Mouse (Mus musculus) G1E (cell line): ENCODE measurements at regions not wholly inside any gene's neighbourhood (a gene's known extent, or its start where the extent isn't known, plus 50 kb on each side); places are given as distances from the start of the nearest gene placed in this dataset.

ENCODE experiments used
- ATAC-seq: 2 replicates; pipeline ENCODE4 v1.8.0; 2016; ENCODE audit warnings: mild to moderate bottlenecking; ENCODE audit not compliant: insufficient number of reproducible peaks, poor library complexity, low FRiP score, severe bottlenecking; ENCODE audit errors: extremely low read depth
- DNase-seq: peaks from one replicate; pipeline ENCODE4 v3.0.0; 2012; ENCODE audit warnings: low spot score
- H3K27me3 ChIP-seq: 2 replicates; pipeline ENCODE4 v1.6.1; 2012; ENCODE audit warnings: mild to moderate bottlenecking, low read length, inconsistent platforms; ENCODE audit not compliant: insufficient read depth
- H3K36me3 ChIP-seq: replicated peaks from 2 replicates; pipeline ENCODE3; 2012; ENCODE audit warnings: mild to moderate bottlenecking, inconsistent platforms
- H3K4me1 ChIP-seq: 2 replicates; pipeline ENCODE4 v1.6.1; 2012; ENCODE audit warnings: low read depth, low read length, inconsistent platforms, mixed read lengths; ENCODE audit not compliant: insufficient read depth
- H3K4me3 ChIP-seq: 2 replicates; pipeline ENCODE4 v1.5.1; 2012; ENCODE audit warnings: low read depth, mild to moderate bottlenecking, inconsistent platforms, low read length, moderate library complexity, mixed read lengths
- H3K9me3 ChIP-seq: replicated peaks from 2 replicates; pipeline ENCODE4 v1.6.1; 2012; ENCODE audit warnings: inconsistent platforms
- CTCF ChIP-seq: IDR thresholded peaks from 2 replicates; pipeline ENCODE4 v1.5.1; 2012; ENCODE audit warnings: low read depth, low read length, inconsistent platforms, mixed read lengths
- GATA1 ChIP-seq: IDR thresholded peaks from 2 replicates; pipeline ENCODE4 v1.6.1; 2012; ENCODE audit warnings: borderline replicate concordance, low read length, inconsistent platforms, mixed read lengths
- GATA2 ChIP-seq: IDR thresholded peaks from 2 replicates; pipeline ENCODE4 v1.6.1; 2012; ENCODE audit warnings: low read depth, low read length, inconsistent platforms, borderline replicate concordance
- POLR2AphosphoS5 ChIP-seq: IDR thresholded peaks from 2 replicates; pipeline ENCODE4 v1.6.1; 2012; ENCODE audit warnings: low read depth, low read length, inconsistent platforms; ENCODE audit not compliant: insufficient replicate concordance
- TAL1 ChIP-seq: conservative IDR thresholded peaks from 2 replicates; pipeline ENCODE4 v1.6.1; 2012; ENCODE audit warnings: low read depth, low read length, inconsistent platforms, mixed read lengths

DNA sequence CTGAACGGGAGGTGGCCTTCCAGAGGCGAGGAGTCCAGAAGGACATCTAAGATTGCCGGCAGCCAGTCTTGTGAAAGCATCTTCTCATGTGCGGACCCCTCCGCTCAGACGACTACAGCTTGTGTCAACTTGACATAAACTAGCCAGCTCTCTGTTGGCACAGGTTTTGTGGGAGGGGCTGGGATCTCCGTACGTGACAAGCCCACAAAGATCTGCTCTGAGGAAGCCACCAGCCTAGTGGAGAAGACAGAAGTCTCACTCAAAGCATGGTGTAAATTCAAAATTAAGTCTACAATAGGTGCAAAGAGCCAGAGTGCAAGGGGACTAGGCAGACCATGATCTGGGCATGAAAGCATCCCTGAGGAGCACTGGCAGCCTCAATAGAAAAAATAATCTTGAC, 128.4 kb upstream of the Slc38a2 start:
- Histone ChIP-seq H3K4me3 (no peak overlapping the region), H3K27me3 (no peaks in the 10 kb centered on the region), H3K9me3 (peaks cover 68% of the 10 kb centered on the region), H3K36me3 (no peaks in the 10 kb centered on the region), H3K4me1 (no peaks in the 10 kb centered on the region)
- TF ChIP-seq TAL1 (no peak), GATA1 (no peak), CTCF (no peak), POLR2AphosphoS5 (no peak), GATA2 (no peak)
- no peak for DNase-seq
- ATAC-seq = no peak

DNA sequence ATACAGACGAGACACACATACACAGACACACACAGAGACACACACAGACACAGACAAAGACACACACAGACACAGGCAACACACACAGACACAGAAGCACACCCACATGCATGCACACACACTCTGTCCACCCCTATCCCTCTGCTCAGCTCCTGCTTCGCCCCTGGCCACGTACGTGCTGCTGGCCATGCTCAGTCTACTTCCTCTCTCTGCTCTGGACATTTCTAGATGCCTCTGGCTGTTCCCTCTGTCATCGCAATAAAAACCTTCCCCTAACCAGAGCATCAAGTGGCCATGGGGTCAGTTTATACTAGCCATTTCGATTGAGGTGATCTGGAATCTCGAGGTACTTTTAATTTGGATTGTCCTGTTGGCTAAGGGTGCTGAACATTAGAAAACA, 118.9 kb upstream of the Slc38a2 start:
- TF ChIP-seq CTCF (no peak), POLR2AphosphoS5 (no peak), GATA1 (no peak), GATA2 (no peak), TAL1 (no peak)

DNA sequence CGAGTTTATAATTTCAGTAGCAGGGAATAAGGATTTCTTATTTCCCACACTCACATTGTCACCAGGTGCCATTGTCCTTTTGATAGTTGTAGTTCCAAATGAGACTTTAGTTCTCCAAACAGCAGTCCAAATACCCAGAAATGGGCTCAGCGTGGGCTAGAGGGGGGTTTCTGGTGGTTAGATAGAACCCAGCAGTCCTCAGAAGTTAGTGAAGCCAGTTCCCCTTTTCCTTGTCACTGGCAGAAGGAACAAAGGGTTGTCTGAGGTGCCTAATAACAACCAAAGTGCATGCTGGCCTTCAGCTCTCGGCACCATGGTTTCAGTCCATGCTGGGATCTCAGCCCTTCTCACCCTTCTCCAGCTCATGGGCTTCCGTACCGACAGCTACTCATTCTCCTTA, 118.1 kb upstream of the Slc38a2 start:
- TF ChIP-seq GATA1 = no peak
- TF ChIP-seq CTCF = no peak
- TF ChIP-seq GATA2 = no peak
- no peak for TF ChIP-seq TAL1
- TF ChIP-seq POLR2AphosphoS5 = no peak

More for the DNA sequence above, 118.9 kb upstream of the Slc38a2 start:
- no peaks in the 10 kb centered on the region for H3K27me3 ChIP-seq
- DNase-seq (no peak), ATAC-seq (no peak)
- H3K36me3 ChIP-seq = no peaks in the 10 kb centered on the region
- no peaks in the 10 kb centered on the region for H3K4me1 ChIP-seq
- no peak overlapping the region for H3K4me3 ChIP-seq
- peaks cover 21% of the 10 kb centered on the region for H3K9me3 ChIP-seq

DNA sequence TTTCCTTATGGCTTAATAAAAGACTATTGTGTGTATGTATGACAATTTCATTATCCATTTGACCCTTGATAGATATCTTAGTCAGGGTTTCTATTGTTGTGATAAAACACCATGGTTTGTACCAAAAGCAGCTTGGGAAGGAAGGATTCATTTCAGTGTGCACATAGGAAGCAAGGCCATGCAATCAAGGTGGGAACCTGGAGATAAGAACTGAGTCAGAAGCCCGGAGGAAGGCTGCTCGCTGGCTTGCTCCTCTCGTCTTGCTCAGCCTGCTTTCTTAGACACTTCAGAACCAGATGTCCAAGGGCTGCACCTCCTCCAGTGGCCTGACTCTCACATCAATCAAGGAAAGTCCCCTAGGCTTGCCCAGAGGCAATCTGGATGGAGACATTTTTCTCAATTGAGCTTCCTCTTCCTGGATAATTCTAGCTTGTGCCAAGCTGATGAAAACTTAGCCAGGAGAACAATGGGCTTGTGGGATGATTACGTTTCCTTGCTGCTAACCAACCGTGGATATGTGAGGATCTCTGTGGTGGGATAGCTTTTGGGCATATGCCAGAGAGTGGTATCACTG, 117.6 kb upstream of the Slc38a2 start:
- ATAC-seq = no peak
- no peak for TF ChIP-seq GATA1
- no peak for TF ChIP-seq CTCF
- no peak for TF ChIP-seq POLR2AphosphoS5
- TF ChIP-seq TAL1 = no peak
- TF ChIP-seq GATA2 = no peak
- no peaks in the 10 kb centered on the region for H3K36me3 ChIP-seq
- no peak overlapping the region for H3K4me3 ChIP-seq
- no peaks in the 10 kb centered on the region for H3K27me3 ChIP-seq
- no peak for DNase-seq
- no peaks in the 10 kb centered on the region for H3K4me1 ChIP-seq
- peaks cover 21% of the 10 kb centered on the region for H3K9me3 ChIP-seq

More for the DNA sequence above, 118.1 kb upstream of the Slc38a2 start:
- no peaks in the 10 kb centered on the region for H3K36me3 ChIP-seq
- DNase-seq = no peak
- no peaks in the 10 kb centered on the region for H3K27me3 ChIP-seq
- H3K4me1 ChIP-seq = no peaks in the 10 kb centered on the region
- no peak overlapping the region for H3K4me3 ChIP-seq
- H3K9me3 ChIP-seq = peaks cover 21% of the 10 kb centered on the region
- ATAC-seq = no peak

DNA sequence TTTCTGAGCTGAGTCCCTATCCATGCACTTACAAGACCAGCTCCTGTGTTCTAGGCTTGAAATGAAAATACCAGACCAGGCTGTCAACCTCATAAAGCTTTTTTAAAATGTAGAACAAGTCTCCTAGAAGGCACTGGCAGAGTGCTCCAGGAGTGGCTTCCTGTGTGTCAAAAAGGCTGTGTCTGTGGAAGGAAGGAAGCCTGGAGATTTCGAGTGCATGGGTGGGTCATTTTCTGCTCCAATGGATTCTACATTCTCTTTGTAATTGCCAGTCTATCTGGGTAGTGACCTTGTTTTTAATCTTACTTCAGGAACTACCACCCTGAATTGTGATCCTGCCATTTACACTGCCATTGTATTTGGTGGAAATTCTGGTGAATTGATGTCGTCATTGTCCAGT, 113.9 kb upstream of the Slc38a2 start:
- DNase-seq (no peak), ATAC-seq (no peak)
- Histone ChIP-seq H3K27me3 (no peaks in the 10 kb centered on the region), H3K4me1 (no peaks in the 10 kb centered on the region), H3K36me3 (no peaks in the 10 kb centered on the region), H3K9me3 (peaks cover 14% of the 10 kb centered on the region), H3K4me3 (no peak overlapping the region)
- TF ChIP-seq GATA2 = no peak
- no peak for TF ChIP-seq TAL1
- TF ChIP-seq GATA1 = no peak
- no peak for TF ChIP-seq CTCF
- TF ChIP-seq POLR2AphosphoS5 = no peak

DNA sequence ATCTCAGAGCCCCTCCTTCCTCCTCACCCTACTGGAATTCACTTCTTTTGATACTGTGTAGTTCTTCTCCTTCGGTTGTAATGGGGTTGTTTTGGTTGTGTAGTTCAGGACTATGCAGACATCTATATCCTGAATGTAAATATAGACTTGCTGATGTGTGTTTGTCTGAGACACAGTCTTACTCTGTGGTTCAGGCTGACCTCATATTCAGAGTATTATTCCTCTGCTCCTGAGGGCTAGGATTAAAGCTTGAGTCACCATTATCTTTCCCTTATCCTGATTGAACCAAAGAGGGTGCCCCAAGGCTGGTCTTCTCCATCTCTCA, 103.2 kb upstream of the Slc38a2 start:
- TF ChIP-seq GATA2 (no peak), POLR2AphosphoS5 (no peak), TAL1 (no peak), CTCF (no peak)
- Histone ChIP-seq H3K9me3 (peaks cover 28% of the 10 kb centered on the region), H3K4me3 (no peak overlapping the region), H3K4me1 (no peaks in the 10 kb centered on the region), H3K27me3 (no peaks in the 10 kb centered on the region), H3K36me3 (no peaks in the 10 kb centered on the region)
- no peak for ATAC-seq
- no peak for DNase-seq

DNA sequence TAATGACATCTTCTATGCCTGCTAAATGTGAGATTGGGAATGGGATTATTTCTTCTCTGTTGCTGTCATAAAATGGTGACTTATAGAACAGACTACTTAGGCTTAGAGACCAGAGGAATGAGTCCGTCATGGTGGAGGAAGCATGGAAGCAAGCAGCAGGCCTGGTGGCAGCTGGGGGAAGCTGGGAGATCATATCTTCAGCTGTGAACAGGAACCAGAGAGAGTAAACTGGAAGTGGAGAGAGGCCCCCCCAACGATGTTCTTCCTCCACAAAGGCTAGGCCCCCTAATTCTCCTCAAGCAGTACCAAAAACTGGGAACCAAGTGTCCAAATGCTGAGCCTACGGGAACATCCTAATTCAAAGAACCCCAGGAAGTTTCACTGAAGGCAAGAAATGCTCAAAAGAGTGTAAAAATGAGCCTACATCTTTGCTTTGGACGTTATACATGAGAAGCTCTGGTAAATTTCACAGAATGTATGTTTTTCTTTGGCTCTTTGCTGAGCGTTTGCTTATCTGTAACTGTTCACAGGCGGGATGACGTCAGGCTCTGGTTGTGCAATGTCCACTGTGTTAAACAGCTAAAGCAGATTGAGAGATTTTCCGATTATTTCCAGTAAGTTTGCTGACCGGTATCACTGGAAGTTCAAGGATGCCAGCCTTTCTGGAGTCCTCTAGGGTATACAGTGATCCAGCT, 102.7 kb upstream of the Slc38a2 start:
- Histone ChIP-seq H3K9me3 (peaks cover 28% of the 10 kb centered on the region), H3K4me3 (no peak overlapping the region), H3K36me3 (no peaks in the 10 kb centered on the region), H3K4me1 (no peaks in the 10 kb centered on the region), H3K27me3 (no peaks in the 10 kb centered on the region)
- ATAC-seq (peak; percentile 22; the same call in 1 of the 2 replicates), DNase-seq (no peak)
- TF ChIP-seq CTCF (no peak), POLR2AphosphoS5 (no peak), GATA1 (no peak), TAL1 (no peak), GATA2 (no peak)
